Mouse (Mus musculus) testis, adult 2 months (tissue): ENCODE data around the gene Sh3gl1. TPM values are rescaled to one million over a fixed set of nuclear protein-coding genes. Genes with fewer than 3 reads are reported as not detected.
A peak's percentile ranks its signal among the peaks of the same experiment; 100 is the strongest.

Source experiments
- H3K27ac ChIP-seq: fragments of 200-500 bp; 2 replicates; pipeline ENCODE4 v1.5.1; 2012; ENCODE audit warnings: low read depth, low read length; ENCODE audit not compliant: control insufficient read depth, insufficient read depth
- H3K27me3 ChIP-seq: fragments of 200-500 bp; 2 replicates; pipeline ENCODE4 v1.6.1; 2012; ENCODE audit warnings: mild to moderate bottlenecking, low read length, moderate library complexity; ENCODE audit not compliant: control insufficient read depth, insufficient read depth
- H3K36me3 ChIP-seq: fragments of 200-500 bp; 2 replicates; pipeline ENCODE4 v1.6.1; 2012; ENCODE audit warnings: mild to moderate bottlenecking, low read length; ENCODE audit not compliant: control insufficient read depth, insufficient read depth
- H3K4me1 ChIP-seq: fragments of 200-500 bp; 2 replicates; pipeline ENCODE4 v1.6.1; 2012; ENCODE audit warnings: low read length; ENCODE audit not compliant: control insufficient read depth, insufficient read depth
- H3K4me3 ChIP-seq: fragments of 200-500 bp; 2 replicates; pipeline ENCODE4 v1.5.1; 2012; ENCODE audit warnings: low read depth, mild to moderate bottlenecking, low read length, moderate library complexity, mixed read lengths; ENCODE audit not compliant: control insufficient read depth
- CTCF ChIP-seq: fragments of 200-500 bp; IDR thresholded peaks from 2 replicates; pipeline ENCODE4 v1.5.1; 2012; ENCODE audit warnings: low read depth, mild to moderate bottlenecking, inconsistent platforms, low read length, moderate library complexity; ENCODE audit not compliant: control insufficient read depth, insufficient read depth, insufficient replicate concordance
- POLR2A ChIP-seq: fragments of 200-500 bp; IDR thresholded peaks from 2 replicates; pipeline ENCODE4 v1.6.1; 2012; ENCODE audit warnings: low read depth, mild to moderate bottlenecking, inconsistent platforms, low read length, moderate library complexity; ENCODE audit not compliant: control insufficient read depth
- polyA plus RNA-seq: library from polyadenylated mRNA; depleted of rRNA; stranded (reverse); fragments of >200 nt; gene quantifications from 2 replicates; pipeline ENCODE4 v1.2.3, GENCODE M21; 2012

The Sh3gl1 gene
- polyA plus RNA-seq, 1 experiment, result 91.9 TPM

DNA sequence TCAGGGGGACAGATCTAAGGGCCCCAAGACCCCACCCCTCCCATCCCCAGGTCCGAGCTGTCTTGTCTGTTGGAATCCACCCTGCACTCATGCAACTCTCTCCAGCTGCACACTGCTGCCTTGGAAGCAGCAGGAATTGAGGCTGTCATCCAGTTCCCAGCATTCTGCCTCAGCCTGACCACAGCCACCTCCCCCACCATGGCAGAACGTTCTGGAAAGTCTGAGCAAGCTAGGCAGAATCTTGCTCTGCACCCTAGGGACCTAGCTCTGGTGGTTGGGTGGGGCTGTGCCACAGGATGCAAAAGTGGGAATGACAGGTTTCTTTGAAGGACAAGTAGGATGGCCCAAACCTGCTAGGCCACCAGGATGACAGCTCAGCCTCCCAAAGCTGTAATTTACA is 12.0 kb downstream of the Sh3gl1 start:
- no peak overlapping the region for H3K27ac ChIP-seq
- H3K27me3 ChIP-seq, result no peaks in the 10 kb centered on the region
- no peaks in the 10 kb centered on the region for H3K36me3 ChIP-seq
- H3K4me3 ChIP-seq, result no peak overlapping the region
- H3K4me1 ChIP-seq, result peaks cover 3% of the 10 kb centered on the region
- TF ChIP-seq POLR2A (no peak), CTCF (no peak)

DNA sequence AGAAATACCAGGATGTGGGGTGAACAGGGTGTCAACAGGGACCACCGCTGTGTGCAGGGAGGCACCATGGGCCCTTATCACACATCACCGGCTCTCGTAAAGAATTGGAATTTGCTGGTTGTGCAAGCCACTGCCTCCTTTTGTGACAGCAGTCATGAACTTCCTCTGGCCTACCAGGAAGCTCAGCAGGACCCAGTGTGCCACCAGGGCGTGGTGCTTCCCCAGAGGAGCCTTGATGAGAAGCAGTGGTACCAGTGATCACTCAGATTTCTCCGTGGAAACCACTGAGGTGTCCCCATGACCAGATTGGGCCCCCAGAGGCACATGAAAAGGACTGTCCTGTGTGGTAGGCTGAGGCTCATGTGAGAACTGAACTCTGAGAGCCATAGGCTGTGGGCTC is 13.0 kb downstream of the Sh3gl1 start:
- H3K4me1 ChIP-seq, result peaks cover under 1% of the 10 kb centered on the region
- H3K4me3 ChIP-seq, result no peak overlapping the region
- no peaks in the 10 kb centered on the region for H3K27me3 ChIP-seq
- TF ChIP-seq CTCF, result no peak
- no peak for TF ChIP-seq POLR2A
- no peaks in the 10 kb centered on the region for H3K36me3 ChIP-seq
- no peak overlapping the region for H3K27ac ChIP-seq

DNA sequence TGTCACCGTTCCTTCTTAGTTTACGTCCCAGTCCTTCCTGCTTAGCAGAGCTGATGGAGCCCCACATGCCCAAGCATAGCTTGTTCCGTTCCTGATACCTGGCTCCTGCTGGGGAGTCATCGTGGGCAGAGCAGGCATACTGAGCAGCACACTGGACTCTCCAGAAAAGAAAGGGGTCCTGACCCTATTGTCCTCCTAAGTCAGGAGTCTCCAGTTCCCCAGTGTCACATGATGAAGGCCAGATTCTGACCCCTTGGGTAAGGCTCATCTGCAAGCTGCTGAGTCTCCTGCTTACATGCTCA is 13.5 kb downstream of the Sh3gl1 start:
- TF ChIP-seq POLR2A, result no peak
- TF ChIP-seq CTCF, result no peak
- no peaks in the 10 kb centered on the region for H3K36me3 ChIP-seq
- H3K4me3 ChIP-seq, result no peak overlapping the region
- H3K27me3 ChIP-seq, result no peaks in the 10 kb centered on the region
- H3K27ac ChIP-seq, result no peak overlapping the region
- H3K4me1 ChIP-seq, result no peaks in the 10 kb centered on the region; the same call in 1 of the 2 replicates

DNA sequence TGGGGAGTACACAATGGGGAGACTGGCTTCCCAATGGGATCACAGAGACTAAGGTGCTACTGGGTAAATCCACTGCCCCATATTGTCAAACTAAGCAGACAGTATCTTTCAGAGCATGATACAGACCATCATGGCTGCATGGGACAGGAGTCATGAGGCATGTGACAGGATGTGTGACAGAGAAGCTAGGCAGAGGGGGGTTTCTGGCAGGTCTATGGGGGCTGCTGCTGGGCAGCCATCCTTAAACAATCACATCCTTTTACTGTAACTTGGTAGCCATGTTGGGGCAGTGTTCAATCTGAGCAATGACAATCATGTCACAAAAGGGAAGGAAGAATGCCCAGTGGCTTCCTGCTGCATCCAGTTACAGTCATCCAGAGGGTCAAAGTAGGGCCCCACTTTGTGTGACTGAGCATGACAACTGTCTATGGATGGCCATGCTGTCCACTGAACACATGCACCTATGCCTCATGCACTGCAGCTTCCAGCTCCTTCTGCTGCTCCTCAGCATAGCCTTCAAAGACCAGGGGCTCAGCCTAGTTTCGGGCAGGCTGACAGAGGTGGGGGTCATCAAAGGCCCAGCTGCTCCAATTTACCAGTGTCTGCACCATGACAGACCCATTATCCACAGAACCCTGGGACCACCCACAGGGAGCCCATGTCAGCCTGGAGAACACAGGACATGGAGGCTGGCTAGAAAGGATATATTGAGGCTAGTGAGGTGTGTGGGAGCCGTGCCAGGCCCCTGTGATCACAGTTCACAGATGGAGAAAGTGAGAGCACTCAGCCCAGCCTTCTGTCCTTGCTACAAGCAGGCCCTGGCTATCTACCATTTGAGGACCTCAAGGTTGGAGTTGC is 14.1 kb downstream of the Sh3gl1 start:
- TF ChIP-seq POLR2A (no peak), CTCF (no peak)
- Histone ChIP-seq H3K4me3 (no peak overlapping the region), H3K36me3 (no peaks in the 10 kb centered on the region), H3K27me3 (no peaks in the 10 kb centered on the region), H3K4me1 (no peaks in the 10 kb centered on the region; the same call in 1 of the 2 replicates), H3K27ac (no peak overlapping the region)

DNA sequence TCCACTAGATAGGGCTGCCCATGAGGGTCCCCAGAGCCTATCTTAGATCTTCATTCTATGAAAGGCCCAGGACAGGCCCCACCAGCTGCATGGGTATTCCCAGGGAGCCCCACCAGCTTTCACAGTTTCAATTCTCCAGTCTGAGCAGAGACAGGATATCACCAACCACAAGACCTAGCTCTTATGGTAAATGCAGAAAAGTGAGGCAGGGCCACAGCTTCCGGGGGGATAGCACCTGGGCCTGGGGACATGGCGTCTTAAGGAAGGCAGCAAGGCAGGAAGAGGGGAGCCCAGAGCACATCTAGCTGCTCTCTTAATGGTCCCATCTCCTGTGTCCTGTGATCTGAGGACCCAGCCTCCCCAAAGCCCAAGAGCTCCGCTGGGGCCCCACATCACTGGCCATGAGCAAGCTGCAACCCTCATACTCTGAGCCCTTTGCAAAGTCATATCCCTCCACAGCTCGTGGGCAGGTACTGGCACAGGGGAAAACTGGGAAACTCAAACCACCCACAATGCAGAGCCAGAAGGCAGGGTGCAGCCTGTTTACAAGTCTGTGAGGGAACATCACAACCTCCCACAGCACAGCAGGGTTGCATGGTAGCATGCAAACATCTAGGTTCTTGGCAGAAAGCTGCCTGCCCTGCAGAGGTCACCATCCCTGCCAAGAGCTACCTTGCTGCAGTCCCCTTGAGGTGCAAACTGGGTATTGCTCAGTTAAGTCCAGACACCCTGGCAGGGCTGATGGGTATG is 15.1 kb downstream of the Sh3gl1 start:
- Histone ChIP-seq H3K36me3 (no peaks in the 10 kb centered on the region), H3K4me1 (no peaks in the 10 kb centered on the region; the same call in 1 of the 2 replicates), H3K27me3 (no peaks in the 10 kb centered on the region), H3K27ac (no peak overlapping the region), H3K4me3 (no peak overlapping the region)
- TF ChIP-seq CTCF (no peak), POLR2A (no peak)

DNA sequence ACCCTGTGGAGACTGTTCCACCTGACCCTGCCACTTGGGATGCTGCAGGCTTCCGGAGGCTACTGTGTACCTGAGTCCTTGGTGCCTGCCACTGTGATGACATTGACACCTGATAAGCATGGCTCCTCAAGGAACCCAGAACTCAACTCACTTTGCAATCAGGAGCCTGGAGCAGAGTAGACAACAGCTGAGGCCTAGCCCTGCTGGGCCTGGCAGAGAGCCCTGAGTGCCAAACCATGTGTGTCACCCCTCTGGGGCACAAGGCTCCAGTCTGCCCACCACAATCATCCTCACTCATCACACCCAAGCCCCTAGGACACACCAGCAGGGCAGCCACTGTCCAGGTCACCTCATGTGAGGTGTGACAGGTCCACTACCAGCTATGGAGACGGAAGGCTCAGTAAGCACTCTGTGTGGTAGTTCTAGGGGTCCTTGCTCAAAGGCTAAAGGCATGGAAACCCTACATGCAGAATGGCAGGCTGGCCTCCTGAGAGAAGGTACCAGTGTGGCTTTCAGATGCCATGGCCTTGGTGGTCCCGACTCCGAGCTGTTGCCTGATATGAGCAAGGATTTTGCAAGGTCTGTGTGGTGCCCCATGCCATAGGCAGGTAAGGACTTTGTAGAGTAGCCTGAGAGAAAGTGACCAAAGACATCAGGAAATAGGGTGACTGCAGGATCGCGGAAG is 15.9 kb downstream of the Sh3gl1 start:
- H3K27me3 ChIP-seq, result no peaks in the 10 kb centered on the region
- H3K36me3 ChIP-seq, result no peaks in the 10 kb centered on the region
- no peak overlapping the region for H3K4me3 ChIP-seq
- no peaks in the 10 kb centered on the region; the same call in 1 of the 2 replicates for H3K4me1 ChIP-seq
- no peak for TF ChIP-seq POLR2A
- no peak overlapping the region for H3K27ac ChIP-seq

DNA sequence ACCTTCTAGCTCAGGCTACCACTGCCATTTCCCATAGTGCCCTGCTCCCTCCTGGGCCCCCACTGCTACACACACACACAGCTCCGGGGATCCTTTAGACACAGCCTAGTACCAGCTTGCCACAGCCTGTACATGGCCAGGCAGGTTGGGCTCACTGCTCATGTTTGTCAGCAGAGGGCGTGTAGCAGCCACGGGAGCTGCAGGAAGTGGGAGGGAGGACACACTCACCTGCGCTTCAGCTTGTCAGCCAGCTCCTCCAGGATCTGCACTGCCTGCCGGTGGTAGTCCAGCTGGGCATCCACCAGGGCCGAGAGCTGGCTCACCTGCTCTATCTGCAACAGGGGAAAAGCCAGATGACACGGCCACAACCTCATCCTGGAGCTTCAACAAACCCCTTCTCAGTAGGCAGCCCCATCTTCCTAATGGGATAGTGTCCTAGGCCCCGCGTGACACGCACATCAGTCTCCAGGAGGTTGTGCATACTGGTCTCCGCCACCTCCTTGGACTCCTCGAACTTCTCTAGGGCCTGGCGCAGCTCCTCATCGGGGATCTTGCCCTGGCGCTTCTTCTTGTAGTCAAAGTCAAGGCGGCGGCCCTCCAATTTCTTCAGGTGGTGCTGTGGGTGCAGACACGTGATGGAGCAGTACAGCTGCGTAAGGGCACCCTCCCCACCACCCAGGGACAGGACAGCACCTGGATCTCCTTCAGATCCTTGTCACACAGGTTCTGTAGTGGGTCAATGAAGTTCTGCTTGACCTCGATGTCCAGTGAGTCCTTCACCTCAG is 17.9 kb downstream of the Sh3gl1 start:
- Histone ChIP-seq H3K4me1 (no peaks in the 10 kb centered on the region), H3K27ac (no peak overlapping the region), H3K27me3 (no peaks in the 10 kb centered on the region), H3K36me3 (no peaks in the 10 kb centered on the region), H3K4me3 (no peak overlapping the region)
- peak; percentile 29; the same call in 1 of the 2 replicates for TF ChIP-seq CTCF
- no peak for TF ChIP-seq POLR2A
